Mouse (Mus musculus): ENCODE data around the gene Ss18l1.

- TF ChIP-seq FLI1 (IDR thresholded peaks at IDR 0.05; ENCODE audit: low read length) (no peak), GATA1 (IDR thresholded peaks at IDR 0.05; ENCODE audit: borderline replicate concordance, low read length) (no peak)
These were observed 22.1 kb upstream of the Ss18l1 start for GRCm38 (mm10) chr2:180020091-180020661.

Data from megakaryocyte, embryonic 14.5 days (primary cell).